Mouse (Mus musculus): ENCODE measurements around the gene Dusp10. TPM values are rescaled to one million over a fixed set of nuclear protein-coding genes. Genes with fewer than 3 reads are reported as not detected.

Dusp10 gene
- polyA plus RNA-seq, 1 experiment from 2014 or later, result 6.5 TPM

GRCm38 (mm10) chr1:184076065-184076464 is 63.0 kb downstream of the Dusp10 start:
- Histone ChIP-seq H3K9me3 (ENCODE audit: control insufficient read depth) (no peaks in the 10 kb centered on the region), H3K4me2 (replicated peaks; ENCODE audit: low read depth) (no peak overlapping the region), H3K9ac (ENCODE audit: low read depth, low read length) (no peak overlapping the region), H3K27me3 (replicated peaks; ENCODE audit: control insufficient read depth, insufficient read depth, low read length) (no peaks in the 10 kb centered on the region), H3K36me3 (ENCODE audit: control insufficient read depth, insufficient read depth) (no peaks in the 10 kb centered on the region; the same call in 1 of the 2 replicates), H3K27ac (ENCODE audit: low read depth, low read length) (no peak overlapping the region), H3K4me3 (ENCODE audit: low read depth, low read length) (no peak overlapping the region), H3K4me1 (replicated peaks; ENCODE audit: control insufficient read depth, insufficient read depth, low read length) (no peaks in the 10 kb centered on the region)
- no peak for ATAC-seq
- TF ChIP-seq CTCF (IDR thresholded peaks at IDR 0.05; ENCODE audit: low read depth), result no peak
- WGBS, result 55% methylated on average over 6 of the region's 6 CpGs

- no peaks in the 10 kb centered on the region for H3K9me3 ChIP-seq (ENCODE audit: control insufficient read depth)
- no peaks in the 10 kb centered on the region for H3K27me3 ChIP-seq (replicated peaks; ENCODE audit: control insufficient read depth, insufficient read depth, low read length)
- no peak for TF ChIP-seq CTCF (IDR thresholded peaks at IDR 0.05; ENCODE audit: low read depth)
- WGBS, result 50% methylated on average over 2 of the region's 2 CpGs
- no peak for ATAC-seq
- no peaks in the 10 kb centered on the region for H3K36me3 ChIP-seq (ENCODE audit: control insufficient read depth, insufficient read depth)
- H3K4me3 ChIP-seq (ENCODE audit: low read depth, low read length), result no peak overlapping the region
- no peak overlapping the region for H3K9ac ChIP-seq (ENCODE audit: low read depth, low read length)
- no peak overlapping the region for H3K4me2 ChIP-seq (replicated peaks; ENCODE audit: low read depth)
- no peaks in the 10 kb centered on the region for H3K4me1 ChIP-seq (replicated peaks; ENCODE audit: control insufficient read depth, insufficient read depth, low read length)
- H3K27ac ChIP-seq (ENCODE audit: low read depth, low read length), result no peak overlapping the region
Measured at GRCm38 (mm10) chr1:184076756-184077155, 63.7 kb downstream of the Dusp10 start.

GRCm38 (mm10) chr1:184079304-184079703 is 66.2 kb downstream of the Dusp10 start:
- Histone ChIP-seq H3K4me3 (ENCODE audit: low read depth, low read length) (no peak overlapping the region), H3K4me2 (replicated peaks; ENCODE audit: low read depth) (no peak overlapping the region), H3K9me3 (ENCODE audit: control insufficient read depth) (no peaks in the 10 kb centered on the region), H3K27ac (ENCODE audit: low read depth, low read length) (no peak overlapping the region), H3K36me3 (ENCODE audit: control insufficient read depth, insufficient read depth) (no peaks in the 10 kb centered on the region), H3K4me1 (replicated peaks; ENCODE audit: control insufficient read depth, insufficient read depth, low read length) (no peaks in the 10 kb centered on the region), H3K27me3 (replicated peaks; ENCODE audit: control insufficient read depth, insufficient read depth, low read length) (no peaks in the 10 kb centered on the region), H3K9ac (ENCODE audit: low read depth, low read length) (no peak overlapping the region)
- TF ChIP-seq CTCF (IDR thresholded peaks at IDR 0.05; ENCODE audit: low read depth), result no peak
- no peak for ATAC-seq
- 89% methylated on average over 3 of the region's 3 CpGs for WGBS

GRCm38 (mm10) chr1:184082661-184083060 is 69.6 kb downstream of the Dusp10 start:
- no peak overlapping the region for H3K4me2 ChIP-seq (replicated peaks; ENCODE audit: low read depth)
- no peaks in the 10 kb centered on the region for H3K27me3 ChIP-seq (replicated peaks; ENCODE audit: control insufficient read depth, insufficient read depth, low read length)
- ATAC-seq, result no peak
- H3K4me1 ChIP-seq (replicated peaks; ENCODE audit: control insufficient read depth, insufficient read depth, low read length), result no peaks in the 10 kb centered on the region
- H3K9me3 ChIP-seq (ENCODE audit: control insufficient read depth), result no peaks in the 10 kb centered on the region
- no peak overlapping the region for H3K4me3 ChIP-seq (ENCODE audit: low read depth, low read length)
- H3K36me3 ChIP-seq (ENCODE audit: control insufficient read depth, insufficient read depth), result no peaks in the 10 kb centered on the region
- no peak for TF ChIP-seq CTCF (IDR thresholded peaks at IDR 0.05; ENCODE audit: low read depth)
- H3K9ac ChIP-seq (ENCODE audit: low read depth, low read length), result no peak overlapping the region
- H3K27ac ChIP-seq (ENCODE audit: low read depth, low read length), result no peak overlapping the region
- WGBS, result 56% methylated on average over 3 of the region's 3 CpGs

- Histone ChIP-seq H3K27me3 (replicated peaks; ENCODE audit: control insufficient read depth, insufficient read depth, low read length) (no peaks in the 10 kb centered on the region), H3K9ac (ENCODE audit: low read depth, low read length) (no peak overlapping the region), H3K9me3 (ENCODE audit: control insufficient read depth) (no peaks in the 10 kb centered on the region), H3K36me3 (ENCODE audit: control insufficient read depth, insufficient read depth) (no peaks in the 10 kb centered on the region), H3K4me2 (replicated peaks; ENCODE audit: low read depth) (no peak overlapping the region), H3K4me3 (ENCODE audit: low read depth, low read length) (no peak overlapping the region), H3K4me1 (replicated peaks; ENCODE audit: control insufficient read depth, insufficient read depth, low read length) (no peaks in the 10 kb centered on the region), H3K27ac (ENCODE audit: low read depth, low read length) (no peak overlapping the region)
- 77% methylated on average over 7 of the region's 7 CpGs for WGBS
- no peak for TF ChIP-seq CTCF (IDR thresholded peaks at IDR 0.05; ENCODE audit: low read depth)
- no peak for ATAC-seq
Measured at GRCm38 (mm10) chr1:184083166-184083565, 70.1 kb downstream of the Dusp10 start.

GRCm38 (mm10) chr1:184084961-184085360 is 71.9 kb downstream of the Dusp10 start:
- H3K4me1 ChIP-seq (replicated peaks; ENCODE audit: control insufficient read depth, insufficient read depth, low read length), result no peaks in the 10 kb centered on the region
- no peaks in the 10 kb centered on the region for H3K36me3 ChIP-seq (ENCODE audit: control insufficient read depth, insufficient read depth)
- 91% methylated on average over 3 of the region's 3 CpGs for WGBS
- no peaks in the 10 kb centered on the region for H3K9me3 ChIP-seq (ENCODE audit: control insufficient read depth)
- H3K27me3 ChIP-seq (replicated peaks; ENCODE audit: control insufficient read depth, insufficient read depth, low read length), result no peaks in the 10 kb centered on the region
- no peak overlapping the region for H3K4me2 ChIP-seq (replicated peaks; ENCODE audit: low read depth)
- H3K9ac ChIP-seq (ENCODE audit: low read depth, low read length), result no peak overlapping the region
- ATAC-seq, result no peak
- H3K4me3 ChIP-seq (ENCODE audit: low read depth, low read length), result no peak overlapping the region
- no peak for TF ChIP-seq CTCF (IDR thresholded peaks at IDR 0.05; ENCODE audit: low read depth)
- H3K27ac ChIP-seq (ENCODE audit: low read depth, low read length), result no peak overlapping the region

- no peak overlapping the region for H3K4me2 ChIP-seq (replicated peaks; ENCODE audit: low read depth)
- H3K27me3 ChIP-seq (replicated peaks; ENCODE audit: control insufficient read depth, insufficient read depth, low read length), result no peaks in the 10 kb centered on the region
- H3K4me3 ChIP-seq (ENCODE audit: low read depth, low read length), result no peak overlapping the region
- no peaks in the 10 kb centered on the region for H3K9me3 ChIP-seq (ENCODE audit: control insufficient read depth)
- no peaks in the 10 kb centered on the region for H3K4me1 ChIP-seq (replicated peaks; ENCODE audit: control insufficient read depth, insufficient read depth, low read length)
- H3K9ac ChIP-seq (ENCODE audit: low read depth, low read length), result no peak overlapping the region
- no peaks in the 10 kb centered on the region for H3K36me3 ChIP-seq (ENCODE audit: control insufficient read depth, insufficient read depth)
- WGBS, result 57% methylated on average over 6 of the region's 6 CpGs
- no peak for TF ChIP-seq CTCF (IDR thresholded peaks at IDR 0.05; ENCODE audit: low read depth)
- no peak overlapping the region for H3K27ac ChIP-seq (ENCODE audit: low read depth, low read length)
- ATAC-seq, result no peak
Measured at GRCm38 (mm10) chr1:184090515-184090914, 77.4 kb downstream of the Dusp10 start.
